Mouse (Mus musculus): Measurements from ENCODE around the gene Gpr135. TPM values are rescaled to one million over a fixed set of nuclear protein-coding genes. Genes with fewer than 3 reads are reported as not detected.

Gpr135 gene
- 1.5 TPM for polyA plus RNA-seq (2014; fragmentation: Illumina TruSeq; extraction: RNeasy Lipid Tissue Mini Kit (QIAGEN cat#74804); ENCODE audit: low read depth, low replicate concordance)

DNA sequence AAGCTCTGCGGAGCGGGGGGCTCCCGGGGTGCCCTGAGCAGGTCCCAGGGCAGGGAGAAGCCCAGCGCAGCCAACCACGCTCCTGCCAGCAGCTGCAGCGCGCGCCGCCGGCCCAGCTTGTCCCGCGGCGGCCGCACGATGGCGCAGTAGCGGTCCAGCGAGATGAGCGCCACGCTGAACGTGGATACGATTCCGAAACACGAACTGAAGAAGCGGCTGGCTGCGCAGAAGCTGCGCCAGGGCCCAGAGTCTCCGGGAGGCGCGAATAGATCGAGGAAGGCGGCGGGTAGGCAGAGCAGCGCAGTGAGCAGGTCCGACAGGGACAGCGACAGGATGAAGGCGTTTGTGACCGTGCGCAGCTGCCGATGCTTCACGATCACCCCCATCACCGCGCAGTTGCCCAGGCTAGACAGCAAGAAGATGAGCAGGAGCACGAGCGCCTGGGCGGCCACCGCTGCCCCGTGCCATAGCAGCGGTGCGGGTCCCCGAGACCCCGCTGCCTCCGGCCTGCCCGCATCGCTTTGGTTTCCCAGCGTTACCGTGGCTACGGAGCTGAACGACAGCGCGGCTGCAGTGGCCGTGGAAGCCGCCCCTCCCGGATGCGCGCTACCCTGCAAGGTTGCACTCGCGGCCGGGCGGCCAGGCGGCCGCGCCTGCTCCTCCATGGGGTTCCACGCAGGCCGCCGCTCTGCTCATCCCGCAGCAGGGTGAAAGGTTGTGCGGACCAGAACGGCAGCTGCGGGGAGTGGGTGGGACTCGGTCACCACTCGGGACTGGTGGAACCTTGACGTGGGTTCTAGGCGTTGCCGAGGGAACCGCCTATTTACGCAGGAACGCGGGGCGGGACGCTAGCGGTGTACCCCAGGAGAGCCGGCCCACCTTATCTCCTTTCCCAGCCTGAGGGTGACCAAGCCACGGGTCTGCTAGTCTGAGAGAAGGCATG, at the start of gene Gpr135:
Gpr135 (minus strand) TSS at position 799 of the 943 bp plus-strand sequence.

DNA sequence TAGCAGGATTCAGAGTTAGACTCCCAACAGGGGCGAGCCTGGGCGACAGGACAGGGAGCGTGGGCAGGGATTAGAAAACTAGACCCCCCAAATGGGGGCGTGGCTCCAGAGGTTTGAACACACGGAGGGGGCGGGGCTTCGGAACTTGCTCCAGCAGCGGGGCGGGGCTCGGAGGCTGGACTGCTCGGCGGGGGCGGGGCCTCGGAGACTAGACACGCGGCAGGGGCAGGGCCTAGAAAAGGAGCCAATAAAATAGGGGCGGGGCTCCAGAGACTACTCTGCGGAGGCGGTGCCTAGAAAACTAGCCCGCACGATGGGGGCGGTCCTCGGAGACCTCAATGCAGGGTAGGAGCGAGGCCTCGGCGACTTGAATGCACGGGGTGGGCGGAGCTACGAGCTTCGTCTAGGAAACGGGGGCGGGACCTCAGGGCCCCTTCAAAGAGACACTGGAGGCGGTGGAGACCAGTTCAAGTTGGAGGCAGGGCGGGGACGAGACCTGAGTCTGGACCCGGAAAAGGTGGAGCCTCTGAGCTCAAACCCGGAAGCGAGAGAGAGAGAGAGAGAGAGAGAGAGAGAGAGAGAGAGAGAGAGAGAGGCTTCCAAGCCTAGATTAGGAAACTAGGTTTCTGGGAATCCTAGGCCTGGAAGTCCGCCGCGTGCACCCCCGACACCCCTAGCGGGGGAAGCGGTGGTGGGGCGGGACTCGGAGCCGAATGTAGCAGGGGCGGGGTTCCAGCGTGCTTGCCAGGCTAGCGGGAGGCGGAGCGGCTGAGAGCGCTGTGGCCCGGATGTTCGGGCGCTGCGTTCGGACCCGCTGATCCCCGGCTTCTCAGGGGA, 14.6 kb upstream of the Gpr135 start, which contains the start of the genes L3hypdh and Jkamp:
L3hypdh (minus strand) TSS at position 111 of the 837 bp plus-strand sequence.
Jkamp (plus strand) TSS at position 261 of the 837 bp plus-strand sequence.

Other genes with a start within 250 kb of the Gpr135 start
- 36.5 TPM for gene Daam1, start 240.0 kb downstream of the Gpr135 start, polyA plus RNA-seq (2014; fragmentation: Illumina TruSeq; extraction: RNeasy Lipid Tissue Mini Kit (QIAGEN cat#74804); ENCODE audit: low read depth, low replicate concordance)
- gene L3hypdh, start 14.3 kb upstream of the Gpr135 start, polyA plus RNA-seq (2014; fragmentation: Illumina TruSeq; extraction: RNeasy Lipid Tissue Mini Kit (QIAGEN cat#74804); ENCODE audit: low read depth, low replicate concordance), result 32.8 TPM
- gene Jkamp, start 14.5 kb upstream of the Gpr135 start, polyA plus RNA-seq (2014; fragmentation: Illumina TruSeq; extraction: RNeasy Lipid Tissue Mini Kit (QIAGEN cat#74804); ENCODE audit: low read depth, low replicate concordance), result 23.1 TPM
- gene Ccdc175, start 113.9 kb upstream of the Gpr135 start, polyA plus RNA-seq (2014; fragmentation: Illumina TruSeq; extraction: RNeasy Lipid Tissue Mini Kit (QIAGEN cat#74804); ENCODE audit: low read depth, low replicate concordance), result not detected